Mouse (Mus musculus) C2C12 (cell line): Measurements from ENCODE around the gene Prss40. TPM values are rescaled to one million over a fixed set of nuclear protein-coding genes. Genes with fewer than 3 reads are reported as not detected.
"Not testable (repeated sequence)": the region's sequence is repeated elsewhere in the genome, so short reads cannot be mapped to it uniquely, and the experiment has no call there.

ENCODE experiments used
- H3K27me3 ChIP-seq: one replicate; pipeline ENCODE4 v1.6.1; 2011; ENCODE audit not compliant: control insufficient read depth, insufficient read depth, insufficient read length
- H3K36me3 ChIP-seq: one replicate; pipeline ENCODE4 v1.6.1; 2011; ENCODE audit not compliant: control insufficient read depth, insufficient read depth
- H3K4me3 ChIP-seq: one replicate; pipeline ENCODE4 v1.5.1; 2011; ENCODE audit warnings: mild to moderate bottlenecking, control low read depth; ENCODE audit not compliant: poor library complexity, insufficient read depth, severe bottlenecking
- H3K79me2 ChIP-seq: one replicate; pipeline ENCODE4 v1.6.1; 2011; ENCODE audit not compliant: control insufficient read depth, insufficient read depth
- H3K79me3 ChIP-seq: one replicate; pipeline ENCODE4 v1.6.1; 2011; ENCODE audit warnings: low read depth, control low read depth
- H3ac ChIP-seq: one replicate; pipeline ENCODE3; 2011; ENCODE audit warnings: low read depth; ENCODE audit not compliant: control insufficient read depth, insufficient read length
- CEBPB ChIP-seq: IDR thresholded peaks from one replicate; pipeline ENCODE4 v1.6.1; 2011; ENCODE audit warnings: low read depth, mild to moderate bottlenecking, control low read depth, moderate library complexity
- CTCF ChIP-seq: IDR thresholded peaks from one replicate; pipeline ENCODE4 v1.5.1; 2011; ENCODE audit not compliant: control insufficient read depth, insufficient read depth, insufficient read length
- FOSL1 ChIP-seq: IDR thresholded peaks from one replicate; pipeline ENCODE4 v1.8.0; 2011; ENCODE audit warnings: mild to moderate bottlenecking, low read length; ENCODE audit not compliant: poor library complexity, insufficient read depth, severe bottlenecking
- MAX ChIP-seq: IDR thresholded peaks from one replicate; pipeline ENCODE4 v1.6.1; 2011; ENCODE audit warnings: mild to moderate bottlenecking, control low read depth
- MYOD1 ChIP-seq: IDR thresholded peaks from one replicate; pipeline ENCODE4 v1.6.1; 2011; ENCODE audit warnings: low read depth; ENCODE audit not compliant: control insufficient read depth, insufficient read length
- MYOG ChIP-seq: IDR thresholded peaks from one replicate; pipeline ENCODE4 v1.6.1; 2011; ENCODE audit not compliant: control insufficient read depth, insufficient read length; ENCODE audit errors: extremely low read depth
- USF1 ChIP-seq: IDR thresholded peaks from one replicate; pipeline ENCODE4 v1.6.1; 2011; ENCODE audit warnings: low read depth, mild to moderate bottlenecking, control low read depth, moderate library complexity
- polyA plus RNA-seq: library from polyadenylated mRNA; unstranded; fragments of >200 nt; fragmentation: generic; extraction: Trizol; gene quantifications from one replicate; pipeline ENCODE4 v1.2.1, GENCODE M21; 2012; ENCODE audit warnings: missing spikeins

Prss40 gene
- polyA plus RNA-seq, 1 experiment, result not detected

GRCm38 (mm10) chr1:34523647-34524046 lies 37.1 kb downstream of the Prss40 start:
- H3K79me2 ChIP-seq, result no peaks in the 10 kb centered on the region
- no peak overlapping the region for H3ac ChIP-seq
- no peak overlapping the region for H3K4me3 ChIP-seq
- no peaks in the 10 kb centered on the region for H3K36me3 ChIP-seq
- no peaks in the 10 kb centered on the region for H3K79me3 ChIP-seq
- H3K27me3 ChIP-seq, result peaks cover 9% of the 10 kb centered on the region
- no peak for TF ChIP-seq FOSL1

GRCm38 (mm10) chr1:34522850-34523244 lies 37.9 kb downstream of the Prss40 start:
- Histone ChIP-seq H3K79me2 (no peaks in the 10 kb centered on the region), H3K36me3 (no peaks in the 10 kb centered on the region), H3K4me3 (no peak overlapping the region), H3K79me3 (no peaks in the 10 kb centered on the region), H3K27me3 (peaks cover 9% of the 10 kb centered on the region), H3ac (no peak overlapping the region)
- TF ChIP-seq MYOD1 (no peak), USF1 (no peak), MAX (no peak), MYOG (no peak), CEBPB (no peak), CTCF (no peak), FOSL1 (no peak)

GRCm38 (mm10) chr1:34522205-34522849 lies 38.4 kb downstream of the Prss40 start:
- Histone ChIP-seq H3K79me3 (no peaks in the 10 kb centered on the region), H3K79me2 (no peaks in the 10 kb centered on the region), H3K4me3 (no peak overlapping the region), H3ac (no peak overlapping the region), H3K36me3 (no peaks in the 10 kb centered on the region), H3K27me3 (peaks cover 9% of the 10 kb centered on the region)
- TF ChIP-seq USF1 (no peak), MYOG (no peak), CEBPB (no peak), MAX (no peak), MYOD1 (no peak), CTCF (no peak)

GRCm38 (mm10) chr1:34518259-34518658 lies 42.5 kb downstream of the Prss40 start:
- Histone ChIP-seq H3ac (no peak overlapping the region), H3K79me2 (no peaks in the 10 kb centered on the region), H3K27me3 (peaks cover 9% of the 10 kb centered on the region), H3K4me3 (no peak overlapping the region), H3K36me3 (no peaks in the 10 kb centered on the region), H3K79me3 (no peaks in the 10 kb centered on the region)
- no peak for TF ChIP-seq MYOD1
- TF ChIP-seq FOSL1, result no peak
- no peak for TF ChIP-seq MAX
- no peak for TF ChIP-seq USF1
- TF ChIP-seq CEBPB, result no peak
- no peak for TF ChIP-seq MYOG
- TF ChIP-seq CTCF, result no peak

- H3K27me3 ChIP-seq, H3K79me2 ChIP-seq, H3K36me3 ChIP-seq, H3ac ChIP-seq, H3K4me3 ChIP-seq, H3K79me3 ChIP-seq: not testable (repeated sequence)
Observed at GRCm38 (mm10) chr1:34517797-34518196, 42.9 kb downstream of the Prss40 start.

- not testable (repeated sequence) for H3K36me3 ChIP-seq, H3K79me3 ChIP-seq, H3ac ChIP-seq, H3K79me2 ChIP-seq, H3K27me3 ChIP-seq, H3K4me3 ChIP-seq
Observed at GRCm38 (mm10) chr1:34517297-34517696, 43.4 kb downstream of the Prss40 start.

GRCm38 (mm10) chr1:34516595-34516994 lies 44.1 kb downstream of the Prss40 start:
- Histone ChIP-seq H3K79me2 (no peaks in the 10 kb centered on the region), H3K4me3 (no peak overlapping the region), H3K36me3 (no peaks in the 10 kb centered on the region), H3K79me3 (no peaks in the 10 kb centered on the region), H3K27me3 (no peaks in the 10 kb centered on the region), H3ac (no peak overlapping the region)
- TF ChIP-seq CEBPB, result no peak
- no peak for TF ChIP-seq FOSL1
- no peak for TF ChIP-seq CTCF
- TF ChIP-seq MAX, result no peak
- TF ChIP-seq USF1, result no peak
- no peak for TF ChIP-seq MYOG
- no peak for TF ChIP-seq MYOD1
